Mouse (Mus musculus) bone marrow macrophage, adult 2 months (primary cell): ENCODE results near the gene Slc35c1. TPM values are rescaled to one million over a fixed set of nuclear protein-coding genes. Genes with fewer than 3 reads are reported as not detected.
A peak's percentile ranks its signal among the peaks of the same experiment; 100 is the strongest.
"Not testable (repeated sequence)": the region's sequence is repeated elsewhere in the genome, so short reads cannot be mapped to it uniquely, and the experiment has no call there.

ENCODE experiments used
- H3K27ac ChIP-seq: 2 replicates; pipeline ENCODE4 v1.5.1; 2012; ENCODE audit warnings: low read depth, low read length; ENCODE audit not compliant: insufficient read depth
- H3K4me1 ChIP-seq: 2 replicates; pipeline ENCODE4 v1.6.1; 2012; ENCODE audit warnings: low read length; ENCODE audit not compliant: control insufficient read depth, insufficient read depth
- H3K4me3 ChIP-seq: 2 replicates; pipeline ENCODE4 v1.5.1; 2012; ENCODE audit warnings: mild to moderate bottlenecking, low read length, moderate library complexity; ENCODE audit not compliant: insufficient read depth
- CTCF ChIP-seq: IDR thresholded peaks from 2 replicates; pipeline ENCODE4 v1.5.1; 2012; ENCODE audit warnings: low read depth, mild to moderate bottlenecking, low read length, moderate library complexity
- POLR2A ChIP-seq: IDR thresholded peaks from 2 replicates; pipeline ENCODE4 v1.6.1; 2012; ENCODE audit warnings: mild to moderate bottlenecking, low read depth, low read length, borderline replicate concordance
- polyA plus RNA-seq: library from polyadenylated mRNA; stranded (reverse); fragments of >200 nt; gene quantifications from 2 replicates; pipeline ENCODE4 v1.2.4, GENCODE M21; 2012; ENCODE audit not compliant: missing spikeins, insufficient read depth, insufficient read length

Gene Slc35c1
- polyA plus RNA-seq, 1 experiment, result 27.4 TPM

- Histone ChIP-seq H3K4me1 (peaks cover 16% of the 10 kb centered on the region), H3K4me3 (no peak overlapping the region), H3K27ac (no peak overlapping the region)
- TF ChIP-seq POLR2A (no peak), CTCF (no peak)
Measured at GRCm38 (mm10) chr2:92490541-92490940, 30.2 kb upstream of the Slc35c1 start.

DNA sequence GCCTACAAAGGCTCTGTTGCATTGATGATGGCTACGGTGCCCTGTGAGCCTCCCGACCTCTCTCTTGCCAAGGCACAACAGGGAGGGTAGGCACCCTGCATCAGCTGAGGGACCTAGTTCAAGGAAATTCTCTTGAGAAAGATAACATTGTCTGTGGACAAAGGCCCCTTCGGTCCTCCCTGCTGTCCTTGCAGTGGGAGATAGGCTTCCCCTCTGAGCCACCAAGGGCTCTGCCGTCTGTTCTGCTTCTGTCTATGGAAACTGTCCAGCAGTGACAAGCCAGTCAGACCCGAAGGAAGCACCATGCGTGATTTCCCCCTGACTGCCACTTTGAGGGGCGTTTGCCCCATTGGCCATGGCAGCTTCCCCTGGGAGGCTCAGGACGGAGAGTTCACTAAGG lies 27.5 kb upstream of the Slc35c1 start:
- TF ChIP-seq CTCF, result no peak
- no peak for TF ChIP-seq POLR2A
- Histone ChIP-seq H3K4me1 (peaks cover 25% of the 10 kb centered on the region), H3K4me3 (no peak overlapping the region), H3K27ac (no peak overlapping the region)

GRCm38 (mm10) chr2:92486911-92487310 lies 26.6 kb upstream of the Slc35c1 start:
- no peak for TF ChIP-seq CTCF
- Histone ChIP-seq H3K4me3 (no peak overlapping the region), H3K27ac (no peak overlapping the region), H3K4me1 (peaks cover 32% of the 10 kb centered on the region)

DNA sequence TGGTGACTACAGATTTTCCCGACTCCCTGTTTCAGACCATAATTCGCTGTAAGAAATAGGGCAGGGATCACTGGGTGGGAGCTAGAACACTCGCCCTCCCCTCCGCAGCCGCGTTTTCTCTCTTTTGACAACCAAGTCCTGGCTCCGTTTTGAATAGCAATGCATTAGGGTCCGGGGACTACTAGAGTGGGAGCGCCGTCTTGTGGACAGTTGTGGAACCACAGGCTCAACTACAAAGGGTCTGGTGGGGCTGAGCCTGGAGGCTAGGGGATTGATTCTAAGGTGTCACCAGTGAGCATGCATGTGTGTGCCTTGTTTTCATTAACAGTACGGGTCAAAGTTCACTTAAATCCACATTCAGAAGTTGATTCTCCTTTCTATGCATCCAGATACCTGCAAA lies 26.1 kb upstream of the Slc35c1 start:
- H3K27ac ChIP-seq, result no peak overlapping the region
- peaks cover 35% of the 10 kb centered on the region for H3K4me1 ChIP-seq
- TF ChIP-seq CTCF (peak; percentile 93), POLR2A (no peak)
- peak overlapping the region; percentile 29; the same call in 1 of the 2 replicates for H3K4me3 ChIP-seq

DNA sequence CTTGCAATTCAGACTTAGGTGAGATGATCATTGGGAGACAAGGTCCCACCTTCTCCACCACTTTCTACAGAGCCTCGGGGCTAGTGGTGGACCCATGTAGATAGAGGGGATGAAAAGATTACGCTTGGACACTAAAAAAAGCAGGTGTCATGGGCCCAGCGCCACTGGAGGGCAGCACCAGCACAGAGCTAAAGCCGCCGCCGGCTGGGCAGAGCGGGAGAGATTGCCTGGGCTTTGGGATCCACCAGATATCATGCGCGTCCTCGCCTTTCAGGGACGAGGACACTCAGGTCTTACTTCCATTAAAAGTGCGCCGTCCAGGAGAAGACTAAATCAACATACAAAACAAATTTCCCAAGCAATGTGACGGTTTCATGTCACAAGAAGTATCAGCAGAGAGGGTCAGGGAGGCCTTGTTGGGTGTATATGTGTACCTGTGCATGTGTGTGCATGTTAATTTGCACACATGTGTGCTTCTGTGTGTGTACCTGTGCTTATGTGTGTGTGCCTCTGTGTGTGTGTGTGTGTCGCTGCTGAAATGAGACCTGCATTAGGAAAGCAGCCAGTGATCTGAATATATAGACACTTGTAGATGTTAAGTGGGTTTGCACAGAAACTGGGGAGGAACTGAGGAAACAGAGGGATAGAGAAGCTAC lies 25.4 kb upstream of the Slc35c1 start:
- Histone ChIP-seq H3K4me3 (no peak overlapping the region), H3K4me1 (peaks cover 35% of the 10 kb centered on the region), H3K27ac (no peak overlapping the region)
- no peak for TF ChIP-seq POLR2A
- peak; percentile 44; the same call in 1 of the 2 replicates for TF ChIP-seq CTCF

- TF ChIP-seq CTCF, result no peak
- no peak for TF ChIP-seq POLR2A
- Histone ChIP-seq H3K4me3 (peak overlapping the region; percentile 34), H3K27ac (peak overlapping the region; percentile 80), H3K4me1 (peaks cover 35% of the 10 kb centered on the region)
Measured at GRCm38 (mm10) chr2:92484256-92485025, 24.1 kb upstream of the Slc35c1 start.

DNA sequence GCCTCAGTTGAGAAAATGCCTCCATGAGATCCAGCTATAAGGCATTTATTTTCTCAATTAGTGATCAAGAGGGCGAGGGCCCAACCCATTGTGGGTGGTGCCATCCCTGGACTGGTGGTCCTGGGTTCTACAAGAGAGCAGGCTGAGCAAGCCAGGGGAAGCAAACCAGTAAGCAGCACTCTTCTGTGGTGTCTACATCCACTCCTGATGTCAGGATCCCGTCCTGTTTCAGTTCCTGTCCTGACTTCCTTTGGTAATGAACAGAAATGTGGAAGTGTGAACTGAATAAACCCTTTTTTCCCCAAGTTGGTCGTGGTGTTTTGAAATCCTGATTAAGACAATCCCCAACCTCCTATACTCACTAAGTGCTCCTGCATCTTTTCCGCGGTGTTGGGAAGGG lies 23.2 kb upstream of the Slc35c1 start:
- H3K4me3 ChIP-seq, result peak overlapping the region; percentile 23; the same call in 1 of the 2 replicates
- peaks cover 43% of the 10 kb centered on the region for H3K4me1 ChIP-seq
- H3K27ac ChIP-seq, result peak overlapping the region; percentile 80
- TF ChIP-seq POLR2A, result no peak
- no peak for TF ChIP-seq CTCF

GRCm38 (mm10) chr2:92482551-92482950 lies 22.2 kb upstream of the Slc35c1 start:
- Histone ChIP-seq H3K4me1 (peaks cover 50% of the 10 kb centered on the region), H3K4me3 (no peak overlapping the region), H3K27ac (no peak overlapping the region)
- TF ChIP-seq POLR2A (no peak), CTCF (no peak)

DNA sequence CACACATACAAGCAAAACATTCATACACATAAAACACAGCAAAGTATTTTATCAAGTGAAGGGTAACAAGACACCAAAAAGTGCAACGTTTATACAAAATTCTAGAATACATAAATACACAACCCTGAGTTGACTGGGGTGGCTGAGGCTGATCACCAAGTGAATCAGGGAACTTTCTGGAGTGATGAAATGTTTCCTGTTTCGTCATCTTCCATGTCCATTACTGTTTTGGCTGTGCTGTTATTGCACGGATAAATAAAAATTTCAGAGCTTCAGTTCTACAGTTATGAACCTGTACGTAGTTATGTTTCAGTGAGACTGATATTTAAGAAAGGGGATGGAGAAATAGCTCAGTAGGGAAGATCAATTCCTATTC lies 18.0 kb upstream of the Slc35c1 start:
- TF ChIP-seq POLR2A (no peak), CTCF (no peak)
- H3K27ac ChIP-seq, result peak overlapping the region; percentile 21
- no peak overlapping the region for H3K4me3 ChIP-seq
- peaks cover 31% of the 10 kb centered on the region for H3K4me1 ChIP-seq

DNA sequence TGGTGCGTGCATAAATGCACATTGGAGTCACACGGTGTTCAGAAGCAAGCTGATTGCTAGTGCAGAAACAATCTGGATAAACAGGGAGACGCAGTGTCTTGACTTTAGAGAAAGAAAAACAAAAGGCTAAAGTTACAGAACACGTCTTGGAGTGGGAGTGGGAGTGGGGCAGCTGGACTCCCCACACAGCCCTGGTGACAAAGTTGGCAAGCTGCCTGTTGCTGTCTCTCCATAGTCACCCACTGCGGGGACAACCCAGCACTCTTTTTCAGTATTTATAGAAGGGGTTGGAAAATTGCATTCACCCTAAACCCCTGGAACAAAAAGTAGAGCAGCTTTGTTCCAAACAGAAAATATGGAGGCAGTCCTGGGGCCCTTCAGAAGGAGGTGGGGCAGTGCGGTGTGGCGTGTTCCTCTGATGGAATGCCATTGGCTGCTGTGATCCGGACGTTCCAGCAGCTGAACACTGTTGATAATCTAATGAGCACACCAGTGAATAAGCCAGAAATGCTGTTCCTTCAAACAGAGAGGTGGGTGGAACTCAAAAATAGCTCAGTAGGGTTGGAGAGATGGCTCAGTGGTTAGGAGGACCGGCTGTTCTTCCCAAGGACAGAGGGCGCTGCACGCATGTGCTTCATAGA lies 17.5 kb upstream of the Slc35c1 start:
- peaks cover 26% of the 10 kb centered on the region for H3K4me1 ChIP-seq
- H3K27ac ChIP-seq, result peak overlapping the region; percentile 21
- no peak overlapping the region for H3K4me3 ChIP-seq
- TF ChIP-seq CTCF, result no peak
- TF ChIP-seq POLR2A, result no peak

- H3K4me3 ChIP-seq, H3K27ac ChIP-seq: not testable (repeated sequence)
- H3K4me1 ChIP-seq, result peaks cover 16% of the 10 kb centered on the region
Measured at GRCm38 (mm10) chr2:92476580-92476979, 16.2 kb upstream of the Slc35c1 start.
